Mouse (Mus musculus): ENCODE measurements around the gene Wdfy4.

The Wdfy4 gene

DNA sequence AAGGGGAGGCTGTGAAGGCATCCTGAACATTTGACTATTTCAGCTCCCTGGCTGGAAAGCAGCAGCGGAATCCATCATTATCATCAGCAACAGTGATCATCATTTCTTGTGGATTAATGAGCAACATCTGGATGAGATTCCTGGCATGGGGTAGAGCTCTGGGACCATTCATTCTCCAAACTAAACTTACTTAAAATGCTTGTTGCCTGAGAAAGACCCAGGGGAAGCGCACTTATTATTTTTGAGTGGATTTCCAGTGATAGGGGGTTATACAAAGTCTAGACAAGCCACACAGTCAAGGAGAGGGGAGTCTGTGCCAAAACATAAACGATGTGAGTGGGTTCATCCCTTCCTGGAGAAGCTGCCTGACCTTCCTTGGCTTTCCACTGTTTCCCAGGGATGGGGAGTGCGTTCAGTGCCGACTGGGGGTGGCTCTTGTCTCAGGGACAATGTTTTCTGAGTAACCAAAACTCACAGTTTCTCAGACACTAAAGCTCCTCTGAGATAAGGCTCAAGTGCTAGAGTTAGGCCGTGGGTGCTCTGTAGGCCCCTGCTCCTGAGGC lies 201.1 kb downstream of the Wdfy4 start:
- DNase-seq (ENCODE audit: low read depth, low spot score), result no peak

DNA sequence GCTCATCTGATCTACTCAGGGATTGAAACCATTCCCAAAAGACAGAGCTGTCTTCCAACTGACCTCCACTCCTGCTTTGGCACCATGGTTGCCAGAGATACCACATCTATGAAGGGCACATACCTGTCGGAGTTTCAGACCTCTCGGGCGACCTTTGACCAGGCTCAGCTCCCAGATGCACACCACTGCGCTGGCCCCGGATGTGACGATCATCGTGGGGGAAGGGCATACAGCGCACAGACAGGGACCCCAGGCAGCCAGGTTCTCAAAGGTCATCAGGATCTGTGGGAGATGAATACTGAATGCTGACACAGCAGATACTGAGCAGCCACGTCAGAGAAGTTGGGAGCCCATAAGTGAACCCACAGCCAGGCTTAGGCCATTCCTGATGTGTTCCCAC lies 214.6 kb downstream of the Wdfy4 start:
- no peak for DNase-seq (ENCODE audit: low read depth, low spot score)

DNA sequence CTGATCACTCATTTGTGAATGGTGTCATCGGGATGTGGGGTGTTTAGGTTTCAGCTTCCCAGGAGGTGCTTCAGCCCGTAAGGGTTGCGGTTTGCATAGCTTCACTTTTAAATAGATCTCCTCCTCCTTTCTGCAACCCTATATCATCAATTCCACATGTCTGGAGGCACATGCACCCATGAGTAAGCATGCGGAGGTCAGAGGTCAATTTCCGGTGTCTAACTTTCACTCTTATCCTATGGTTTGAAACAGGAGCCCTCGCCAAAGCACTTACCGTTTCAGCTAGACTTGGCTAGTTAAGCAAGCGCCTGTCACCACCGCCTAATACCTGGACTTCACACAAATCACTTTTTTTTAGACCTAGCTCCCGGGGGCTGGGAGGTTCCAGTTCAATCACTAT lies 220.6 kb downstream of the Wdfy4 start:
- no peak for DNase-seq (ENCODE audit: low read depth, low spot score)

DNA sequence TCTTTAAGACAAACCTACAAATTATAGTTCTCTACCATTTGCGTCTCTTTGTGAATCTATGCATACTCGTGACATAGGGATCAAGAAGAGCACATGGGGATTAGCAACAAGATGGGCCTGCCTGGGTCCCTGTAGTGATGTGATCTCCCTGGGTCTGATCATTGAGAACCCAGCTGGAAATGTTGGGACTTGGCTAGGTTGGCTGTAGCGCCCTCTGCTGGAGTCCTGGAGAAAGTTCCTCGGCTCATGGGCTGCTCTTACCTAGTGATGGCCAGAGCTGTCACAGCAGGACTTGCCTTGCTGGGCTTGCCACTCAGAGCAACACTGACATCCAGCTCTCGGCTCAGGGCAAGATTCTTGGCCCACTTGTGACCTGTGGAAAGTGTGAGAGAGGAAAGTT lies 224.8 kb downstream of the Wdfy4 start:
- peak; percentile 65 for DNase-seq (ENCODE audit: low read depth, low spot score)

DNA sequence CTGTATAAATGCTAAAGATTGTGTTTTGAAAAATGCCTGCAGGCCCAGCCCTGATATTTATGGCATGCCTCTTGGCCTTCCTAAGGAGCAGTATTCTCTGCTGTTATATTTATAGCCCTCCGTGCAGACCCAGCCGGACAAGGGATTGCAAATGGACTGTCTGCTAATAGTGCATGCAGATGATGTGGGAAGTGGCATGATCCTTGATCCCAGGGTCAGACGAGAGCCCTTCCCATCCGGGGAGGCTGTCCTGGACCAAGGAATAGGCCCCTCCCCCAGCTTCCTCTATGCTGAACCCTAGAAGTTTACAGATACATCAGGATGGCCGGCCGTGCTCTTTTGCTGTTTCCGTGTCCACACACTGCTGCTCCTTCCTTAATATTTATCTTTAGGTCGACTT lies 226.6 kb downstream of the Wdfy4 start:
- no peak for DNase-seq (ENCODE audit: low read depth, low spot score)

DNA sequence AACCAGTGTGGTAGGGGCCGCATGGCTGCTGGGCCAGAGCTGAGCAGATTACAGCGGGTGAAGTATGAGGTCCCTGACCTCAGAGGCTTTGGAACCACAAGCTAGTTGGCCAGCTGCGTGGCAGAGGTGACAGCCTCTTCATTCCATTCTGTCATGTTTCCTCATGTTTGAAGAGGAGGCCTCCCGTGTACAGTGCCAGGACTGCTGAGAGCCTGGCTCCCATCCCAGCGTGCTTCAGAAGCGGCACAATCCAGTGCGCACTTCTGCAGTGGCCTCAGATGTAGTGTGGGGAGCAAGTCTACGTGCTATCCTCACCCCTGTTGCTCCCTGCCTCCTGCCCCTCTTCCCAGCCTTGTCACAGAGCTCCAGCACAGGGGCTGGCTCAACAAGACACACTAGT lies 228.8 kb downstream of the Wdfy4 start:
- DNase-seq (ENCODE audit: low read depth, low spot score), result no peak

DNA sequence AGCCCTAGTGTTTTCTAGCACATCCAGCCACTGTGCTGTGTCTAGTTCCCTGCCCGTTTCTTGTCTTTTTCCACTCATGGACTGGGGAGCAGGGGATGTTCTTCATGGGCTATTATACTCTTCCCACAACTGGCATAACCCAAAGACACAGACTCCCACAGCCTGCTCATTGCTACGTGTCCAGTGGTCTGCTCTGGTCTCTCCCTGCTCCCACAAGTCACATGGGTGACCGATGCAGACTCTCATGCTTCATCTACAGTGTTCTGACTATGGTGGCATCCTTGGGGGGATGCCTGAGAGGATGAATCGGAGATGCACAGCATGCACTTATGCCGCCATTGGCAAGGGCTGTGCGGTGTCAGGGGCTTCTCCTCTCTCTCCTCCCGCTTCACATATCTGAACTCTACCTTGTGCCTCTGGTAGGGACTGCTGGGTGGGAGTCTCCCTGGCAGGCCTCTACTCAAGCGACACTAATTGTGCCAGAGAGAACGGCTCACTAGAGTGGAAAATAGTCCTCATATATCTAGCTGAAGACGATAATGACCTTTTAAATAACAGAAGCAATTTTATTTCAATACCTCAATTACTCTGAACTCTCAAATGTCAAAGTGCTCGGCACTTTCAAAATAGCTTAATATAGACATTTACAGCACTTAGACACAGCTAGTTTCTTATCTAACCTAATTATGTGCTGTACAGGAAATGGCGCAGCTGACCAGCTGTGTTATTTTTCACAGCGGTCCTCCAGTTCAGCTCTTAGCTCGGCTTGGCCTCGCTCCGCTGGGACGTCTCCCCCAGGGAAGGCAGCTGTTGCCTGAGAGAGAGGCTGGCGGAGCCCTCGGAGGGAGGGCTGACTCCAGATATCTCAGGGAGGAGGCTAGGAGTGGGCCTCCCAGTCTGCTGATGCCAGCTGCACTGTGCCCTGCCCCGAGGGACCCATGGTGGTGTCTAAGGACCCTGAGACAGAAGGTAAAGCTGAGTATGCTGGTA lies 234.7 kb downstream of the Wdfy4 start:
- no peak for DNase-seq (ENCODE audit: low read depth, low spot score)

DNA sequence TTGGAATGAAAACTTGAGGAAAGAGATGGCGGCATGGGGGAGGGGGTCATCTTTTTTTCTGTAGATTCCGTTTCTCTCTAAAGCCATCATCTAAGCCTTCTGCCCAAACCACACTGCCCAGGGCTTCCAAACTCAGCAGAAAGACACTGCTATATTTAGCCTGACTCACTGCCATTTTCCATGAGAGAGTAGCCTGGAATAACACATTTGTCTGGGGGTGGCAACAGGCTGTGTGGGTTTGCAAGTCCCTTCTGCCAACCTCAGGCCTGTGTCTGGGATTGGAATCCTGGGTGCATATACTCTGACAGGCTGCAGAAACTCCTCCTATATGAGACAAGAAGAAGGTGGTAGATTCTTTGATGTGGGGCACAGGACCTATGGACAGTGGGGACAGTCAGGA lies 237.8 kb downstream of the Wdfy4 start:
- no peak for DNase-seq (ENCODE audit: low read depth, low spot score)

DNA sequence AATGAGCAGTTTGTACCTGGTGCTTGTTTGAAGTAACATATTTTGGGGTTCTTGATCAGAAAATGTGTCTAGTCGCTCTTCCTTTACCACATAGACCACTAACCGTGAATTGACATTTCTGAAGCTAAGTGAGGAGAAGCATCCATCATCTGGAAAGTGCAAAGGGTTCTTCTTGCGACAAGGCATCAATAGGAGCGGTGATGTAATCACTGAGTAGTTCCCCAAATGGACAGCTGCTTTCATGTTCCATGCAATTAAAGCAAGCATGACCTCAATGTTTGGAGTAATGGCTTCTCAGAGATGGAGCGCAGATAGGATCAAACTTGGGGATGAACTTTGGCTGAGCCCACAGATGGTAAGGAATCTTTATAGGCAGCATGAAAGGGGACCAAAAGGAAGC lies 246.1 kb downstream of the Wdfy4 start:
- no peak for DNase-seq (ENCODE audit: low read depth, low spot score)

DNA sequence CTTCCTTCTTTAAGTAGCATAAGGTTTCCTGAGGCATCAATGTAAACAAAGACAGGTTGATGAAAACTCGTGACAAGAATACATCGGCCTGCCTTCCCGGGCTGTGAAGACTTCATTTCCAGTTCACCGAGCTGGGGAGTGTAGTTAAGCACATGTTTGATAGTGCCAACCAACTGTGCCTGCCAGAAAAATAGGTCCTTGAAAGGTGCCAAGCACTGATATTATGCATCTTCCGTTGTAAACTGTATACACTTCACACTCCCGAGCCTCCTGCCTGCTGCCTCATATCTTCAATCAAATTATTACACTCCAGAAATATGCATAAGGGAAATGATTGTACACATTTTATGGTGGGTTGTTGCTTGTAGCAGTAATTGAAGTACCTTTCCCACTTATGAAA lies 251.2 kb downstream of the Wdfy4 start:
- DNase-seq (ENCODE audit: low read depth, low spot score), result no peak

DNA sequence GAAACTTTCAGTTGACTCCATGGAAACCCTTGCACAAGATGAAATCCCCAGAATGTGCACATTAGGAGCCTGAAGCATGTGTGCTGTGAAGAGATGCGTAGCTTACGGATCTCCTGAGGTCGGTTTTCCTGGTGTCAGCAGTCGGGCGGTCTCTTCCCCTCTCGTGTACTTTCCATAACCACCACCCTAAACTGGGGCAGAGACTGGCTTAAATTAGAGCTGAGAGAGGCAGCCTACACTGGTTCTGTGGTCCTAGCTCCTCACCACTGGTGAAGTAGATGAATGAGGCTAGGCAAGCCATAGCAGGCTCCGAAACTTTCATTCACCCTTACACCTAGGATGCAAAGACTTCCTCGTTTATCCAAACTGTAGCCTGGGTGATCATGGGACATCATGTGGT lies 253.1 kb downstream of the Wdfy4 start:
- no peak for DNase-seq (ENCODE audit: low read depth, low spot score)

DNA sequence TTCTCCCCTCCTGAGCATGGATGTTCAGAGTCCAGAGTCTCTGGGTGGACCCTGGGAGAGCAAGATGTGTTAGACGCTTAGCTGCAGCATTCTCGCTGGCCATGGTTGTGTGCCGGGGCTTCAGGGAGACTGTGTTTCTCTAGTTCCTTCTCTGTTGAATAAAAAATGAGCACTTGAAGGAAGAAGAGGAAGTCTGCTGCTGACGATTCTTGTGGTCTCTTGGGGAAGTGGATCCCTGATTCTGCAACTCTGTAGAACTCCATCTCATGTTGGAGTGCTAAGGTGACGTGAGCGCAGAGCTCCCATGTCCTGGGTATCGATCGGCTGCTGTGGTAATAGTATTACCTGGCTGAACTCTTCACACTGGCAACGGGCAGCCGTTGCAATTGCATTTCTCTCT lies 253.6 kb downstream of the Wdfy4 start:
- no peak for DNase-seq (ENCODE audit: low read depth, low spot score)

DNA sequence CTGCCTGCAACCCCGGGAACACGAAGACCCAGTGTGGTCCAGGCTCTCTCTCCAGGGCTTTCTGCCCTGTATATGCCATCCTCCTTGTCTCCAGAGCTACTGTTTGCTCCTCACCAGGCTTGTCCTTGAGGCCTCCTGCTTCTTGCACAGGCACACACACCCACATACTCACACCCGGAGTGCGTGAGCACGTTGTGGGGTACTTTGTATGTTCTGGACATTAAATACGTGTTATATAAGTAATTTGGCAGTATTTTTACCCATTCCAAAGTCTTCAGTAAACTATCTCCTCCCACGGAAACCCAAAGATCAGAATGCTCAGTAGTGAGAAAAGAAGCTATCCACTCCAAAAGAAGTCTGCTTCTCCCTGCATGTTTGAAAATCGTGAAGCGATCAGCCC lies 261.4 kb downstream of the Wdfy4 start:
- DNase-seq (ENCODE audit: low read depth, low spot score), result no peak

DNA sequence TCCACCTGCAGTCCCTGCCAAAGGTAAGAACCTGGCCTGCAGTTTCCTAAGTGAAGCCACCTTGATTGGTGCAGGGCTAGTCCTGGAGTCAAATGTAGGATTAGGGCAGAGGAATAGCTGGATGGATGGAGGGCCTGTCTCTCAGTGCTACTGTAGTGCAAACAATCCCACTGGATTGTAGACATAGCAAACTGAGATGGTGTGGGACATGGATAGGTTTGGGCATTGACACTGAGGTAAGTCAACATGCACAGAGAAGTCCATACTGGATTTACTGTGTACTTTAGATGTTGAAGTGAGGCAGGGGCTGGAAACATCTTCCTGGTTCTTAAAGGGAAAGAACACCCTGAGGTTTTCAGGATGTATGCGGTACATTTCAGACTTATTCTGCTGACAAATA lies 267.4 kb downstream of the Wdfy4 start:
- no peak for DNase-seq (ENCODE audit: low read depth, low spot score)

DNA sequence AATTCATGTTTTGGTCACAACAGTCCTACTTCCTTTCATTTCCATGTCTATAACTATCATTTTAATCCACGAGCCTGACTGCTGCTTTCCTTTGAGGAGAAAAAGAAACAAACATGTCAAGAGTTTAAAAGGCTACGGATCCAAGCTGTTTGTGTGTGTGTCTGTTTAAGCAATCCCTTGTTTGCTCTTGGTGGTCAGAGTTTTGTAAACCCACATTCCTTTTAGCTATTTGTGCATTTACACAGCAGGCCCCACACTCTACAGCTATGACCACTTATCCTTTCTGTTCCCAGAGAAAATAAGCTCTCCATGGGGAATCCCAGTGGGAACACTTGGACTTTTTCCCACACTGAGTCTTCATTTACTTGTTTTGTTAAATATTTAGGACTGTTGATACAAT lies 269.9 kb downstream of the Wdfy4 start:
- no peak for DNase-seq (ENCODE audit: low read depth, low spot score)

DNA sequence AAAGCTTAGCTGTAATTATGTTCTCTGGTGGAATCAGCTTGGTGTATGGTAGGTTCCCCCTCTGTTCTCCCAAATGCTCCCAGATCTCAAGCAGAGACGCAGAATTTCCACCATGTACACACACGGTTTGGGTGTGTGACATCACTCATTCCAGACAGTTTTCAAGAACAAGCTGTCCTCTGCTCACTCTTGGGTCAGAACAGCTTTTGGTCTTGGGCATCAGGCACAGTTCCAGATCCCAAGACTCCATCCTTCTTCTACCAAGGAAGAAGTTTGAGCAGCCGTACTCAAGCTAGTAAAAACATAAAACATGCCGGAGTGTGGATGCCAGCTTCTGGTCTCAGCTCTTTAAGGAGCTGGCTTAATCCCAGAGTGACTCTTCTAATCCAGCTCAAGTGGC lies 274.1 kb downstream of the Wdfy4 start:
- DNase-seq (ENCODE audit: low read depth, low spot score), result no peak
